Comparison of ENCODE assay signal across 10 mouse cellular contexts in genomic region chr8:120381865-120382264, GRCm38 (mm10).
A peak's percentile ranks its signal among the peaks of the same experiment; 100 is the strongest.
DNase-seq lines count a peak whose midpoint lies in the region; ATAC-seq lines count a peak whose summit lies in the region.
"Had no signal": no experiment of that assay in that cellular context is flagged by ENCODE, and none has a peak within 500 bp of the region (broad histone marks: within the 10 kb centered on the region; RNA-seq: fewer than 3 reads in every experiment).

No protein-coding gene starts in this region.

- no peak for DNase-seq in kidney, adult 8-10 months
- no peak for DNase-seq in embryonic facial prominence, embryonic 14.5 days (ENCODE audit: low spot score)
- DNase-seq in urinary bladder, postnatal 25 days (ENCODE audit: low spot score): no peak
- no peak for DNase-seq in kidney, adult 11 months
- DNase-seq: thymus, postnatal 4 days had no signal

- H3K9ac ChIP-seq in kidney, embryonic 14.5 days (ENCODE audit: low read depth, low read length): 0 out of 2 replicates have a peak overlapping the region, but pooled peaks have one; percentile 7
- H3K9ac ChIP-seq in embryonic facial prominence, embryonic 14.5 days (ENCODE audit: low read depth, low read length): no peak overlapping the region
- no peak overlapping the region for H3K9ac ChIP-seq in hindbrain, embryonic 15.5 days
- H3K9ac ChIP-seq in neural tube, embryonic 15.5 days (replicated peaks): no peak overlapping the region
- H3K9ac ChIP-seq in kidney, embryonic 15.5 days: no peak overlapping the region

- H3K9me3 ChIP-seq in kidney, embryonic 14.5 days (ENCODE audit: control insufficient read depth, low read length): no peaks in the 10 kb centered on the region
- no peaks in the 10 kb centered on the region for H3K9me3 ChIP-seq in embryonic facial prominence, embryonic 14.5 days (ENCODE audit: control insufficient read depth, low read length)
- H3K9me3 ChIP-seq in hindbrain, embryonic 15.5 days: no peaks in the 10 kb centered on the region
- H3K9me3 ChIP-seq in neural tube, embryonic 15.5 days (replicated peaks): no peaks in the 10 kb centered on the region
- no peaks in the 10 kb centered on the region; the same call in 1 of the 2 replicates for H3K9me3 ChIP-seq in kidney, embryonic 15.5 days (replicated peaks)

- no peaks in the 10 kb centered on the region for H3K36me3 ChIP-seq in kidney, embryonic 14.5 days (ENCODE audit: control insufficient read depth, insufficient read depth, low read length)
- no peaks in the 10 kb centered on the region for H3K36me3 ChIP-seq in embryonic facial prominence, embryonic 14.5 days (ENCODE audit: control insufficient read depth, insufficient read depth, low read length)
- no peaks in the 10 kb centered on the region for H3K36me3 ChIP-seq in hindbrain, embryonic 15.5 days
- no peaks in the 10 kb centered on the region for H3K36me3 ChIP-seq in neural tube, embryonic 15.5 days
- 0 out of 2 replicates have a peak, but pooled peaks cover 2% of the 10 kb centered on the region for H3K36me3 ChIP-seq in kidney, embryonic 15.5 days
- H3K36me3 ChIP-seq: G1E had no signal

- no peaks in the 10 kb centered on the region for H3K27me3 ChIP-seq in kidney, embryonic 14.5 days (ENCODE audit: control insufficient read depth, insufficient read depth, low read length)
- no peaks in the 10 kb centered on the region for H3K27me3 ChIP-seq in embryonic facial prominence, embryonic 14.5 days (replicated peaks; ENCODE audit: control insufficient read depth, insufficient read depth, low read length)
- H3K27me3 ChIP-seq in hindbrain, embryonic 15.5 days: no peaks in the 10 kb centered on the region
- H3K27me3 ChIP-seq in neural tube, embryonic 15.5 days (replicated peaks): no peaks in the 10 kb centered on the region
- peaks cover 16% of the 10 kb centered on the region for H3K27me3 ChIP-seq in kidney, embryonic 15.5 days

- no peak for ATAC-seq in kidney, embryonic 14.5 days (ENCODE audit: low FRiP score, low TSS enrichment)
- ATAC-seq in embryonic facial prominence, embryonic 14.5 days (ENCODE audit: low read depth): no peak
- ATAC-seq in hindbrain, embryonic 15.5 days (ENCODE audit: low FRiP score, low read depth): no peak
- no peak for ATAC-seq in neural tube, embryonic 15.5 days (ENCODE audit: low FRiP score)
- ATAC-seq in kidney, embryonic 15.5 days (replicated peaks; ENCODE audit: low FRiP score): no peak

- H3K27ac ChIP-seq in kidney, embryonic 14.5 days (ENCODE audit: low read depth, low read length): no peak overlapping the region; the same call in 1 of the 2 replicates
- peak overlapping the region; percentile 62 for H3K27ac ChIP-seq in embryonic facial prominence, embryonic 14.5 days (replicated peaks; ENCODE audit: low read depth, low read length)
- H3K27ac ChIP-seq in hindbrain, embryonic 15.5 days (replicated peaks): peak overlapping the region; percentile 82
- peak overlapping the region; percentile 76; the same call in 1 of the 2 replicates for H3K27ac ChIP-seq in neural tube, embryonic 15.5 days (replicated peaks)
- no peak overlapping the region; the same call in 1 of the 2 replicates for H3K27ac ChIP-seq in kidney, embryonic 15.5 days

- H3K4me3 ChIP-seq in kidney, embryonic 14.5 days (ENCODE audit: low read length): no peak overlapping the region
- no peak overlapping the region for H3K4me3 ChIP-seq in embryonic facial prominence, embryonic 14.5 days (ENCODE audit: low read depth, low read length)
- no peak overlapping the region for H3K4me3 ChIP-seq in hindbrain, embryonic 15.5 days
- H3K4me3 ChIP-seq in neural tube, embryonic 15.5 days (replicated peaks): no peak overlapping the region
- H3K4me3 ChIP-seq in kidney, embryonic 15.5 days (replicated peaks): no peak overlapping the region

- H3K4me1 ChIP-seq in kidney, embryonic 14.5 days (ENCODE audit: control insufficient read depth, insufficient read depth, low read length): peaks cover 57% of the 10 kb centered on the region
- H3K4me1 ChIP-seq in embryonic facial prominence, embryonic 14.5 days (ENCODE audit: control insufficient read depth, insufficient read depth, low read length): peaks cover 47% of the 10 kb centered on the region
- peaks cover 66% of the 10 kb centered on the region for H3K4me1 ChIP-seq in hindbrain, embryonic 15.5 days (replicated peaks)
- H3K4me1 ChIP-seq in neural tube, embryonic 15.5 days: peaks cover 65% of the 10 kb centered on the region
- peaks cover 68% of the 10 kb centered on the region for H3K4me1 ChIP-seq in kidney, embryonic 15.5 days

- H3K4me2 ChIP-seq in kidney, embryonic 14.5 days (replicated peaks; ENCODE audit: low read depth, low read length): no peak overlapping the region
- H3K4me2 ChIP-seq in embryonic facial prominence, embryonic 14.5 days (ENCODE audit: low read depth, low read length): no peak overlapping the region
- no peak overlapping the region for H3K4me2 ChIP-seq in hindbrain, embryonic 15.5 days
- H3K4me2 ChIP-seq in neural tube, embryonic 15.5 days: no peak overlapping the region
- no peak overlapping the region for H3K4me2 ChIP-seq in kidney, embryonic 15.5 days

- 60% methylated on average over 4 of the region's 4 CpGs for WGBS in kidney, embryonic 14.5 days
- WGBS in embryonic facial prominence, embryonic 14.5 days: 33% methylated on average over 4 of the region's 4 CpGs
- WGBS in hindbrain, embryonic 15.5 days: 17% methylated on average over 4 of the region's 4 CpGs
- 20% methylated on average over 4 of the region's 4 CpGs for WGBS in neural tube, embryonic 15.5 days
- WGBS in kidney, embryonic 15.5 days: 69% methylated on average over 4 of the region's 4 CpGs

Comparison
In these comparisons a context has a peak if more than half of its experiments do, and no peak if none do; other contexts are left out.
1. H3K27ac ChIP-seq: peak in embryonic facial prominence, embryonic 14.5 days (single experiment), hindbrain, embryonic 15.5 days (single experiment) and neural tube, embryonic 15.5 days (single experiment); none in kidney, embryonic 14.5 days (single experiment) and kidney, embryonic 15.5 days (single experiment).